Mouse (Mus musculus) liver, embryonic 15.5 days (tissue): ENCODE measurements around the gene Grik2. TPM values are rescaled to one million over a fixed set of nuclear protein-coding genes. Genes with fewer than 3 reads are reported as not detected.
"Not testable (repeated sequence)": the region's sequence is repeated elsewhere in the genome, so short reads cannot be mapped to it uniquely, and the experiment has no call there.

Experiments used
- ATAC-seq: fragments of 200-750 bp; cut with Nextera tagmentation; 2 replicates; pipeline ENCODE4 v1.8.0; 2017; ENCODE audit warnings: moderate number of reproducible peaks, mild to moderate bottlenecking, moderate library complexity; ENCODE audit not compliant: insufficient read depth
- H3K27ac ChIP-seq: fragments of 300-500 bp; sonication (generic); replicated peaks from 2 replicates; pipeline ENCODE4 v1.5.1; 2015; ENCODE audit warnings: mild to moderate bottlenecking, inconsistent platforms
- H3K27me3 ChIP-seq: fragments of 300-500 bp; sonication (generic); 2 replicates; pipeline ENCODE4 v1.6.1; 2015; ENCODE audit warnings: mild to moderate bottlenecking, inconsistent platforms
- H3K36me3 ChIP-seq: fragments of 300-500 bp; sonication (generic); replicated peaks from 2 replicates; pipeline ENCODE4 v1.6.1; 2015; ENCODE audit warnings: moderate library complexity, mild to moderate bottlenecking, inconsistent platforms
- H3K4me1 ChIP-seq: fragments of 300-500 bp; sonication (generic); replicated peaks from 2 replicates; pipeline ENCODE4 v1.6.1; 2015; ENCODE audit warnings: inconsistent platforms
- H3K4me2 ChIP-seq: fragments of 300-500 bp; sonication (generic); 2 replicates; pipeline ENCODE4 v1.6.1; 2015; ENCODE audit warnings: moderate library complexity, mild to moderate bottlenecking, inconsistent platforms
- H3K4me3 ChIP-seq: fragments of 300-500 bp; sonication (generic); replicated peaks from 2 replicates; pipeline ENCODE4 v1.5.1; 2015; ENCODE audit warnings: mild to moderate bottlenecking, inconsistent platforms
- H3K9ac ChIP-seq: fragments of 300-500 bp; sonication (generic); 2 replicates; pipeline ENCODE4 v1.6.1; 2015; ENCODE audit warnings: moderate library complexity, mild to moderate bottlenecking, inconsistent platforms
- H3K9me3 ChIP-seq: fragments of 300-500 bp; sonication (generic); replicated peaks from 2 replicates; pipeline ENCODE4 v1.6.1; 2016; ENCODE audit warnings: inconsistent platforms
- WGBS: fragments of 180-500 bp; shearing (Covaris S2); methylation state at CpG from one replicate; pipeline ENCODE4 v1.1.7; 2015; ENCODE audit warnings: mixed read lengths; ENCODE audit not compliant: insufficient replicate concordance; 5-methylcytosine and 5-hydroxymethylcytosine counted together
- polyA plus RNA-seq: library from polyadenylated mRNA; unstranded; fragments of >200 nt; fragmentation: Nextera tagmentation; extraction: Ambion mirVana; gene quantifications from 2 replicates; pipeline ENCODE4 v1.2.1, GENCODE M21; 2015

The Grik2 gene
- polyA plus RNA-seq, 1 experiment from 2014 or later = 0.05 TPM

DNA sequence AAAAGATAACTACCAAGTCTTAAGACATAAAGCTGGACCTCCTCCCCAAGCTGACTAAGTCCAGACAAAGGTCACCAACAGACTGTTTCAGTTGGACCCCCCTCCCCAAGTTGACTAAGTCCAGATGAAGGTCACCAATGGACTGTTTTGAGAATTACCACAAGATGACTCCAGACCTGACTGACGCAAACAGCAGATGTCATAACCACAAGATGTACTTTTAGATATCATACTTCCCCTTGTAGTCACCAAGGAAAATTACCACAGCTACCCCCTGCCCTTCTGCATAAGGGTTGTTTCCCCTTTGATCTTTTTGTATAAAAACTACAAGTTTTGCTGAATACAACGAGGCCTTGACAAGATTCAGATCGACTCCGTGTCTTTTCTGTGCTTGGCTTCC is 637.1 kb downstream of the Grik2 start:
- H3K9ac ChIP-seq, H3K36me3 ChIP-seq, H3K27me3 ChIP-seq, H3K4me2 ChIP-seq, H3K27ac ChIP-seq, H3K9me3 ChIP-seq, ATAC-seq, H3K4me1 ChIP-seq, H3K4me3 ChIP-seq: not testable (repeated sequence)
- WGBS = 51% methylated on average over 4 of the region's 4 CpGs

DNA sequence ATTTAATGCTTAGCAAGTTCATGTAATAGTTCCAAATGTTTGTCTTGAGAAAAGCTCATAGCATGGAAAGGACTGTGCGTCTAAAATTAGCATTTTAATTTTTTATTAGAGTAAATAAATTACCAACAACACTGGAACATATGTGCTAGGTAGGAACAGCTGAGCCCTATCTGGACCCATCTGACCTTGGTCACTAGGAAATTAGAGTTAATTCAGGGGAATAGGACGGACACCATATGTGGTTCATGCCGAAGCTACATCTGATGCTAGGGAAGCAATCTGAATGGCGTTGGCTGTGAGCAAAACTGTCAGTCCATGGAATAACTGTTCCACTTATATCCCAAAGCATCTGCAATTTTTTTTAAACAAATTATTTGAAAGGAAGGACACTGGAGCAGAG is 638.9 kb downstream of the Grik2 start:
- Histone ChIP-seq H3K4me2 (no peak overlapping the region), H3K27ac (no peak overlapping the region), H3K9me3 (no peaks in the 10 kb centered on the region), H3K36me3 (no peaks in the 10 kb centered on the region), H3K27me3 (no peaks in the 10 kb centered on the region), H3K4me1 (no peaks in the 10 kb centered on the region), H3K9ac (no peak overlapping the region), H3K4me3 (no peak overlapping the region)
- ATAC-seq = no peak
- WGBS = 76% methylated on average over 4 of the region's 4 CpGs

DNA sequence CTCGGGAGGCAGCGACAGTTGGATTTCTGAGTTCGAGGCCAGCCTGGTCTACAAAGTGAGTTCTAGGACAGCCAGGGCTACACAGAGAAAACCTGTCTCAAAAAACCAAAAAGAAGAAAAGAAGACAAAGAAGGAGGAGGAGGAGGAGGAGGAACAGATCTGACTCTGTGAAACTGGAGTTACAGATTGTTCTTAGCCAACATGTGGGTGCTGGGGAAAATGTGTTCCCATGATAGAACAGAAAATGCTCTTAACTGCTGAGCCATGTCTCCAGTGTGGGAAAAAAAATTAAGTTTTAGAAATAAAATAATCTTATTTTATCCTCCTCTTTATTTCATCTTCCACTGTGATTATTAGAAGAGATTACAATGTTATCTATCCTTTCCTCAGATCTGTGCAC is 645.9 kb downstream of the Grik2 start:
- ATAC-seq = no peak
- Histone ChIP-seq H3K4me3 (no peak overlapping the region), H3K9ac (no peak overlapping the region), H3K36me3 (no peaks in the 10 kb centered on the region), H3K9me3 (no peaks in the 10 kb centered on the region), H3K27ac (no peak overlapping the region), H3K4me2 (no peak overlapping the region), H3K4me1 (no peaks in the 10 kb centered on the region), H3K27me3 (no peaks in the 10 kb centered on the region)
- 77% methylated on average over 3 of the region's 3 CpGs for WGBS

DNA sequence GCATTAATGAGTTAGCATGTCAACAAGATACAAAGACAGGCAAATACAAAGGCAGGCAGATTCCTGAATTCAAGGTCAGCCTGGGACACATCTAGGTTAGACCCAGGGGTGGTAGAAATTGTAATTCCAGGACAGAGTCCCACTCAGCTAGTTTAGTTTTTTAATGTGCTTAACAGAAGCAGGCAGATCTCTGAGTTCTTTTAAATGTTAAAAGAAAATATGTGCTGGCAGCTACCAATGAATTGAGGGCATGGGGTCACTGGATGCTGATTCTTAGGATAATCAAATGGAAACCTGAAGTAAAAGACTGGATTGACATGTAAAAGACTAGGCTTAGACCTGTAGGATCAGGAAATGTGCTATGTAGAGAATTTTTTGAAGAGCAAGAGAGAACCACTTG is 651.8 kb downstream of the Grik2 start:
- no peaks in the 10 kb centered on the region for H3K36me3 ChIP-seq
- no peaks in the 10 kb centered on the region for H3K27me3 ChIP-seq
- no peak overlapping the region for H3K4me3 ChIP-seq
- no peak overlapping the region for H3K9ac ChIP-seq
- no peak for ATAC-seq
- H3K4me1 ChIP-seq = no peaks in the 10 kb centered on the region
- no peaks in the 10 kb centered on the region for H3K9me3 ChIP-seq
- no peak overlapping the region for H3K27ac ChIP-seq
- no peak overlapping the region for H3K4me2 ChIP-seq

DNA sequence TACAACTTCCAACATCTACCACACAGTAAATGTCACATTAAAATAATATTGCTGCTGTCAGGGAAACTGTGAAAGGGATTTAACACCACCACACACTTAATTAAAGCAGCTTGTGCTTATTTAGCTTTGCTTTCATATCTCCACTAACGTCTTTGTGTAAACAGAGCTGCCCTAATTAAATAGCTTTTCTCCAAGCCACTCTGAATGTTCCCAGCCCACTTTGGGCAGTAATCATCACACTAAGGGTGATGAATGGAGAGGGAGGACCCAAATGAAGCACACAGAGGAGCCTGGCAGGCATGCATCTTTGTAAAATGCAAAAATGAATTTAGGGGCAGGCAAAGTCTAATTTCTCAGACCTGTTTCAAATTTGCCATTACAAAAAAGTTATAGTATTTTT is 657.3 kb downstream of the Grik2 start:
- WGBS = 13% methylated on average over 1 of the region's 1 CpGs
- no peaks in the 10 kb centered on the region for H3K27me3 ChIP-seq
- no peak for ATAC-seq

DNA sequence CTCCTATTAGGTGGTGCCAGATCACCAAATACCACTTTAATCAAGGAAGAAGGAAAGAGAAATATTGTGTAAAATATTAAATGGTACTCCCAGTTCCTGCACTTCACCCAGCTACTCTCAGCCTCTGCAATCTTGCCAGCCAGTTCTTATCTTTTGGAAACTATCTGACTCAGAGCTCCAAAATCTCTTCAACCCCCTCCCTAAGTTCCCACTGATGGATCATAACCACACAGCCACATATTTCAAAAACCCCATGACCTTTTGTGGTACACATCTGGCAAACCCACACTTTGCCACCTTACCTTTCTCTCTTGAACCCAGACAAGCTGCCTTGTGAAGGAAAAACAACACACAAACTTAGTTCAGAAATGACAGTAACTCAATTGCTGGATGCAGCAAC is 738.2 kb downstream of the Grik2 start:
- no peak for ATAC-seq
- H3K9me3 ChIP-seq = no peaks in the 10 kb centered on the region
- no peak overlapping the region for H3K27ac ChIP-seq
- H3K4me1 ChIP-seq = no peaks in the 10 kb centered on the region
- no peak overlapping the region for H3K9ac ChIP-seq
- no peaks in the 10 kb centered on the region for H3K36me3 ChIP-seq
- H3K27me3 ChIP-seq = no peaks in the 10 kb centered on the region
- H3K4me3 ChIP-seq = no peak overlapping the region
- H3K4me2 ChIP-seq = no peak overlapping the region

More for the DNA sequence above, 657.3 kb downstream of the Grik2 start:
- Histone ChIP-seq H3K9me3 (no peaks in the 10 kb centered on the region), H3K9ac (no peak overlapping the region), H3K4me2 (no peak overlapping the region), H3K27ac (no peak overlapping the region), H3K4me3 (no peak overlapping the region), H3K4me1 (no peaks in the 10 kb centered on the region), H3K36me3 (no peaks in the 10 kb centered on the region)

DNA sequence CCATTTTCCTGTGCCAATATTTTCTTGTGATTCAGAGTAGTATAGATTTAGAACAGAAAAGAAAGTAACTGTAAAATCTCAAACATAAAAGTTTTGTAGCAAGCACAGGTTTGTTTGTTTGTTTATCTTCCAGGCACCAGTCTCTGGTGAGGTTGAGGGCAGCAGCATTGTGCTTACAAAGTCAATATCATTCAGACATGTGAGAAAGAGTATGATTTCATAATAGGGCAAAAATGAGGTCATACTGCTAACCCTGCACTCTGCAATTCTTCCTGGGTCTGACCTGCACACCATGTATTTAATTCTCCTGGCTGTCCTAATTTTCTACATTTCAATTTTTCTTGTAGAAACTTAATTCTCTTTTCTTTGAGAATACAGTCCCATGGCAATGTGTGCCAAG is 739.2 kb downstream of the Grik2 start:
- no peak overlapping the region for H3K4me2 ChIP-seq
- no peaks in the 10 kb centered on the region for H3K9me3 ChIP-seq
- H3K4me1 ChIP-seq = no peaks in the 10 kb centered on the region
- H3K4me3 ChIP-seq = no peak overlapping the region
- no peaks in the 10 kb centered on the region for H3K36me3 ChIP-seq
- H3K27ac ChIP-seq = no peak overlapping the region
- ATAC-seq = no peak
- no peaks in the 10 kb centered on the region for H3K27me3 ChIP-seq
- H3K9ac ChIP-seq = no peak overlapping the region
